Mouse (Mus musculus) thymus, postnatal 25 days (tissue): ENCODE results near the gene Mcat.
A peak's percentile ranks its signal among the peaks of the same experiment; 100 is the strongest.

Experiments
- DNase-seq: peaks from one replicate; pipeline ENCODE4 v3.0.0; 2022

Mcat gene

DNA sequence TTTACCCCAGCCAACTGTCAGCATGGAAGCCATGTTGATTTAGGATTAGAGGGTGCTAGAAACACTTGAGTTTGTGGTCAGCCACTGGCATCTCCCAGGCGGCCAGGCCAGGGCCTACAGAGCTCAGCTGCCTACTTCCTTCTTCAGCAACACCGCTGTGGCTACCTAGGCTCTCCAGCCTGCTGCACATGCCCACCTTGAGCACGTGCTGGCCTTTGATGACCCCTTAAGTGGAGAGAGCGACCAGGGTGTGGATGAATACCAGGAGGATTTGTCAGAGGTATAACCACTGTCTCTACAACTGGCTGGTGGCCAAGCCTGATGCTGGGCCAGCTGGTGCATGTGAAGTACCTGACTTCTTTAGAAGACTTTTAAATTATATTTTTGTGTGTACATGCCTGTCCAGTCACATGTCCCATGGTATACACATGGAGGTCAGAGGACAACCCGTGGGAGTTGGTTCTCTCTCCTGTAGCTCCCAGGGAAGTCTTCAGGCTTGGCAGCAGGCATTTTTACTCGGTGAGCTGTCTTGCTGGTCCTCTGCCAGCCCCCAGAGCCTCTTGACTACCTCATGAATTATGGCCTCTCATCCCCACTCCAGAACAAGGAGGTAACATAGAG lies 11.3 kb upstream of the Mcat start:
- DNase-seq, result no peak

DNA sequence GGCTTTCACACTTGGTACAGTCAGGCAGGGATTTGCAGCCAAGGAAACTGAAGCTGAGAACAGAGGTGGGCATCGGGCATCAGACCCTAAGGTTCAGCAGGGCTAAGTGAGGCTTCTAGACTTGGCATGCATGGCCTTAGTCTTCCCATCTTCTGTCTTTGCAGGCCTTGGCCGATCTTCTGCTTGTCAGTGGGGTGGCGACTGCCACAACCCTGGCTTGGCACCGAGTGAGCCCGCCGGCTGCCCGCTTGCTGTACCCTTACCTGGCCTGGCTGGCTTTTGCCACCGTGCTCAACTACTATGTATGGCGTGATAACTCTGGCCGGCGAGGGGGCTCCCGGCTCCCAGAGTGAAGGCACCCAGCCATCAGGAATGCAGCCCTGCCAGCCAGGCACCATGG lies 10.0 kb upstream of the Mcat start:
- DNase-seq, result no peak

DNA sequence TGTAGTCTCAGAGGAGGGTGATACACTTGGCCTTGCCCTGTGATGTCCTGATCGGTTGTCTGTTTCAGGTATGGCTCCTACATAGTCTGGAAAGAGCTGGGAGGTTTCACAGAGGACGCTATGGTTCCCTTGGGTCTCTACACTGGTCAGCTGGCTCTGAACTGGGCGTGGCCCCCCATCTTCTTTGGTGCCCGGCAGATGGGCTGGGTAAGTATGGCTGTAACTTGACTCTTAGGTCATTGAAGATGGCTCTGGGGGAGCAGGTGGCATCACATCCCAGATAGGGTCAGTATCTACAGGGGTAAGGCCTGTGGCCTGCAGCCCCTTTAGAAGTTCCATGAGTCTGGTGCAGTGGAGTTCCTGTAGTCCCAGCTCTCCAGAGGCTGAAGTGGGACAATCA lies 8.5 kb upstream of the Mcat start:
- DNase-seq, result no peak

DNA sequence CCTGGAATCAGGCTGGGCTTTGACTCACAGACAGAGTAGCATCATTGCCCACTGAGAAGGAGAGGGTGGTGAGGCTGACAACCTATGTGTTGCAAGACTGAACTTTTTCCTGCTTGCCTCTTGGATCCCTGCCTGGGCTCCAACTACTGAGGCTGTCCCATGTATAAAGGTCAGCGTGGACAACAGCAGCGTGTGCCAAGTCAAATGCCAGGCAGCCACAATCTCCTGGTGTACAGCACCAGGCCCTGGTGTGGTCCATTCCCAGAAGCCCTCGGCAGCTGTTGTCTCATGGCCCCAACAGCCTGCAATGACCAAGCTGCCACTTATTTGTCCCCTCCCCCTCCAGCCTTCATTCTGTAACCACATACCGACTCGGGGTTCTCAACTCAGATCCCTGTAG lies 8.0 kb upstream of the Mcat start:
- no peak for DNase-seq

DNA sequence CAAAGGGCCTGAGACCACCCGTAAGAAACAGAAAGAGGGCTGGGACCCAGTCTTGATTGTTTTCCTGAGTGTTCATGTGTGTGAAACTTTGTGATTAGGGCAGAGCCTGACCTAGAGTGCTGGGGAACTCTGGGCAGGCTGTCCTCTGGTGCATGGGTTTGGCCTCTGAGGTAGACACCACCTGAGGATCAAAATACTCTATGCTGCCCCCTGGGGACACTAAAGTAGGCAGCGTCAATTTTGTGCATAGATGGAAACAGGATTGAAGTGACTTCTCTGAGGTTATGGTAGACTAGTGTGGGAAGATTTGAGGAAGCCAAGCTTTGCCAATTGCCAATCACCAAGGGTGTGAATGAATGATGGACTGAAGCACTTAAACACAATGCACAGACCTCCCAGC lies 7.1 kb upstream of the Mcat start:
- DNase-seq, result peak; percentile 33

DNA sequence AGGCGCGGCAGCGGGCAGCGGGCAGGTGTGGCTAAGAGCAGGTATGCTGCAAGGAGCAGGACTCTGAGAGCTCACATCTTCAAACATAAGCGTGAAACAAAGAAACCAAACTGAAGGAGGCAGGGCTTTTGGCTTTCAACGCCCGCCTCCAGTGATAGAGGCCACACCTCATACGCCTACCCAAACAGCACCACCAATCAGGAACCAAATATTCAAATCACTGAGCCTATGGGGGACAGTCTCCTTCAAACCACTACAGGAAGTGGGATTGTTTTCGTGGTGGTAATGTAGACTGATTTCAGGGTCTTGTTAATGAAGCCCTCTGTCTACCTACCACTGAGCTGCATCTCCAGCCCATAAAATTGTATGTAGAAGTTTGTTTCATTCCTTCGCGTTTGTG lies 6.1 kb upstream of the Mcat start:
- DNase-seq, result no peak

DNA sequence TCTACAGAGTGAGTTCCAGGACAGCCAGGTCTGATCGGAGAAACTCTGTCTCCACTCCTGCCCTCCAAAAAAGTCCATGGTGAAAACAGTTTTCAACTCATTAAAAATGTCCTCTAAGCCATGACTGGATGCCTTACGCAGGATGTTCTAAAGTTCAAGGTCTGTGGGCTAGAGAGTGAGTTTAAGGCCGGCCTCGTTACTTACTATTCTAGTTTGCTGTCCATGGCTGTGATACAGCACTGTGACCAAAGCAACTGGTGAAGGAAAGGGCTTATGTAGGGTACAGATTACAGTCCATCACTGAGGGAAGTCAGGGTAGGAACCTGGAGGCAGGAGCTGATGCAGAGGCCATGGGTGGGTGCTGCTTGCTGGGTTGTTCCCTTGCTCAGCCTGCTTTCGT lies 5.0 kb upstream of the Mcat start:
- DNase-seq, result no peak

DNA sequence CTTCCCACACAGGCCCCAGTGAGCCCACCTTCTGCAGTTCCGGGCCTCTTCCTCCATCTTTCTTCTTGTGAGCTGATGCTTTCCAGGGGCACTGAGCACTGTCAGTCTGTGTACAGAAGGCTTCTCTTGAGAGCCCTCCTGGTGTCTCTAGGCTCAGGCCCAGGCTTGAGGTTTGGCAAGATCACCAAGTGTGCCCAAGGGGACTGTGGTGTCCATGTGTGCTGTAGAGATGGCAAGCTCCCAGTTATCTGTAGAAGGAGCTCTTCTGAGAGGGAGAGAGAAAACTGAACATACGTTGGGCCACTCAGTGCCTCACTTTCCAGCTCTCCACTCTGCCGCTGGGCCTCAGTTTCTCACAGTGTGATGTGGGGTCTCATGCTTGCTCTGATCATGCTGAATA lies 4.1 kb upstream of the Mcat start:
- DNase-seq, result no peak

DNA sequence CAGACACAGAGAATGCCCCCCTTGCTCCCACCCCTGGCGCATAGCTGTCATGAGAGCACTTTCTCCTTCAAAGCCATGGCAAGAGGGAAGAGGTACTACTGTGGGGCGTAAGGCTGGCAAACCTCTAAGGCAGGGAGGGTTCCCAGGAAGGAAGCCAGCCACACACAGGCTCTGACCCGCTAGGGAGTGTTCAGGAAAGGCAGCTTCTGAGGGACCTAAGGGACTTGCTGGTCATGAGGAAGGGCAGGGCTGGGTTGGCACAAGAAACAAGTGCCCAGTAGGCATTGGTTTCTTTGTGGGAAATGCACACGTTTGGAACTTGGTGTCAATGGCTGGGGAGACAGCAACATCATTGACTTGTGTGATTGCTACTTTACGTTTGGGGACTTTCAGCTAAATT lies 2.4 kb upstream of the Mcat start:
- no peak for DNase-seq

DNA sequence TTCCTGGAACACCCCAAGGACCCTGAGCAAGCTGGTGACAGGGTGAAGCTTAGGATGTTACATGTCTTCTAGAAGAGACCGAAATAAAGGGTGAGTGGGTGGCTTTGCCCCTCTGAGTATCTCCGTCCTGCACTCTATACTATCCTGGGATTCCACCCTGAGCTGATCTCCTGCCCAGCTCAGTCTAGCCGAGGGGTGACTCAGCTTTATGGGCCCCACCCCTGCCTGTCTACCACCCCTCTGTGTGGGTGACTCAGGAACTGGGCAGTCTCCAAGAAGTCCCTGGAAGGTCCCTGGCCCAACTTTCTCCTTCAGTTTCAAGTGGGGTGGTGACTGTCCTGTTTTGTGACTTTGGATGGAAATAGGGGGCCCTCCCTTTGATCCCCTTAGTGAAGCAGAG lies 1.8 kb upstream of the Mcat start:
- DNase-seq, result no peak

DNA sequence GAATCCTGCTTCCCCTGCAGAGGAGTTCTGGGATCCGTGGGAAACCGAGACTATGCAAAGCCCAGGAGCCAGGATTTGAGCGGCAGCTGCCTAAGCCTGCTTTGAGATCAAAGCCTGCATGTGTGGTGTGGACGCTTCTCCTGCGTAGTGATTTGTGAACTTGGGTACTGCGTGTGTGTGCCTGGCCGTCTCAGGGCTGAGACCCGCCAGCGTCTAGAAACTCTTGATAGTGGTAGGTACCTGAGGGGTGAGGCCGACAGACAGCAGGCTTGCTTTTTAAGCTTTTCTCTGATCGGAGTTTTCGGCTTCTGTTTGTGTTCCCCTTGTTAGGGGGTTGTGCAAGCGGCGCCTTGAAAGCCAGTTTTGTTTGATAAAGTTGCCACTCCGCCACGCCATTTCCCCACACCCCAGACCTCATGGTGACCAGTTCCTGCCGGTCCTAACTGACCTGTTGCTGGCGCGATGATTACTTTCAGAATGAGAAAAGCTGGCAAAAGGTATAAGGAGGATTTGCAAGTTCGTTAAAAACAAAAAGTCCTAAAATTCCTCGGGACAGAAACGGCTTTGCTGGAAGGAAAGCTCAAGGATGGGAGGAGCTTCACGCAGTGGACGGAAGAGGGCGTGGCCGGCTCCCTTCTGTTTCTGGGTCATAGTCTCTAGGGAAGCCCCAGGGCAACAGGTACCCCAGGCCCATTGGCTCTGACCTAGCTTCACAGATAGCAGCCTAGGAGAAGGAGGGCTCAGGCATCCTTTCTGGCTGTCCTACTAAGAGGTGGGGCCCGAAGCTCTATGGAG lies 467 bp upstream of the Mcat start:
- DNase-seq, result peak; percentile 50

DNA sequence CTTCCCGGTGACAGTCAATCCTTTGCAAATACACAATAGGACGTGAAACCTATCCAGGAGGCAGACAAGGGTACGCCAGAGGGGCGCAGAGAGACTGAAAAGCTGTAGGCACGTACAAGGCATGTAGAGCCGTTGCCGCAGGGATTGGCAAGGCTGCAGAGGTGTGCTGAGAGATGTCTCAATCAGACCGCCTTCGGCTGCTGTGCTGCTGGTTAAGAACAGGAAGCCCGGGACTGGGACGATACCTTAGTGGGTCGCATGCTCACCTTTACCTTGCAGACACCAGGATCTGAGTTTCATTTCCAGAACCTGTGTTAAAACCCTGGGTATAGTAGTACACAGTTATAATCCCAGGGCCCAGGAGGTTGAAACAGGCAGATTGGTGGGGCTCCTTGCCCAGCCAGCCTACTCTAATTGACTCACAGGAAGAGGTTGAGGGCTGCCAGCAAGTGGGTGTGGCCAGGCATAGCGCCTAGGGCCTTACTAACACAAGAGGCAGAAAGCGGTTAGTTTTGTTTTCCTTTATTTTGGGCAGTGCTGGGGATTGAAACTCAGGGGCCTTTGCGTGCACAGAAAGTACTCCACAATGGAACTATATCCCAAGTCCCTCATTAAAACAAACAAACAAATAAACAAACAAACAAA lies 839 bp downstream of the Mcat start:
- peak; percentile 86 for DNase-seq

DNA sequence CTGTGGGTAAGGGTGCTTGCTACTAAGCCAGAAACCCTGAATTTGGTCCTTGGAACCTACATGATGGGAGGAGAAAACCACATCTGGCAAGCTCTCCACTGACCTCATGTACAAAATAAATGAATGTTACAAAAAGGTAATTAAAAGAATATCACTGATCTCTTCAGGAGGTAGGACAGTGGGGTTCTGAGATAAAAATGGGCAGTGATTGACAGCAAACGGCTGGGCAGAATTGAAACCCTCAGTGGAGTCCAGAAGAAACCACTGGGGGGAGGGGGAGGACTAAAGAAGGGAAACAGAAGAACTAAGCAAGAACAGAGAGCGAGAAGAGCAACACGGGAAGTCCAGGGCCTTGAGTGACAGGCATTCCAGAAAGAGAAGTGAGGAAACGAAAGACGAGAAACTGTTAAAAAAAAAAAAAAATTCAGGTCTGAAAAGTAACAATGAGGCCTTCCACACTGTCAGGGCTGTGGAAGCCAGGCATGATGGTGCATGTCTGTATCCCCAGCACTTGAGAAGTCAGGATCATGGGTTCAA lies 2.6 kb downstream of the Mcat start:
- no peak for DNase-seq

DNA sequence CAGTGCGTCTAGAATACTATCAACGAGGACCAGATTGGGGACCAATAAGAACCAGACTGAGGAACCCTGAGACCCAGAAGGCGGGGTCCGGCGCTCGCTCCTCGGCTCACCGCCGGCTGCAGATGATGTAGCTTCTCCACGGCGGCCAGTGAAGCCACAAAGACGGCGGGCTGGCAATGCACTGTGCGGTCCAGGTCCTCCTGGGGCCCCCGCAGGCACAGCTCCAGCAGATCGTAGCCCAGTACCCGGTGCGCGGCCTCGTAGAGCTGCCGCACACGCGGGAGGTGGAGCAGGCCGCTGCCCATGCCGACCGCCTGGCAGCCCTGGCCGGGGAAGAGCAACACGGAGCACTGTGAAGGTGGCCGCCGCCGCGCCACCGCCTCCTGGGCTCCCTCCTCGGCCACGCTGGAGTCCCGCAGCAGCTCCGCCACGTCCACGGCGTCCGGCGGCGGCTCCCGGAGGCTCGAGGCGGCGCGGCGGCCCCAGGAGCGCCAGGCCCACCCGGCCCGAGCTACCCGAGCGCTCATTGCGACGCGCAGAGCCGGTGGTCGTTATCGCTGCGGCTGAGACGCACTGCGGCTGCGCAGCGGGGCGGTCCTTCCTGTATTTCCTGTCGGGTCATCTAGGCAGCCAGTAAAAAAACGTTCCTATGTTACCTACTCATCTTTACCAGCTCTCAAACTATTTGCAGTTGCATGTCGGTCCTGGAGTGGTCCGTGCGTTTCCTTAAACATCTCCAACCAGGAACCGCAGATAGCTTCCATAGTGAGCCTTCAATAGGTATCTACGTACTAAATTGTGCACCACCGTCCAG lies 8.2 kb downstream of the Mcat start:
- DNase-seq, result peak; percentile 91

DNA sequence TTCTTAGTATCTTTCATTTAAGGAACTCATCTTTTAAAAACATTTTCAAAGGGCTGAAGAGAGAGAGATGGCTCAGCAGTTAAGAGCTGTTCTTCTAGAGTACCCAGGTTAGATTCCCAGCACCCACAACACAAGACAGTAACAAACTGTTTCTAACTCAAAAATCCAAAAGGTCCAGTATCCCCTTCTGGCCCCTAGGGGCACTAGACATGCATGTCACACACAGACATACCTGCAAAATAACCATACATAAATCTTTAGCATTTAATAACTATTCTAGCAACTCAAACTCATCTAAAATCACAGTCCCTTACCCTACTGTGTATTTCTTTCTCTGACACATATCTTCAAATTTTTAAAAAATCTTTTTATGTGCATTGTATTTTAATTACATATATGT lies 9.8 kb downstream of the Mcat start:
- no peak for DNase-seq

DNA sequence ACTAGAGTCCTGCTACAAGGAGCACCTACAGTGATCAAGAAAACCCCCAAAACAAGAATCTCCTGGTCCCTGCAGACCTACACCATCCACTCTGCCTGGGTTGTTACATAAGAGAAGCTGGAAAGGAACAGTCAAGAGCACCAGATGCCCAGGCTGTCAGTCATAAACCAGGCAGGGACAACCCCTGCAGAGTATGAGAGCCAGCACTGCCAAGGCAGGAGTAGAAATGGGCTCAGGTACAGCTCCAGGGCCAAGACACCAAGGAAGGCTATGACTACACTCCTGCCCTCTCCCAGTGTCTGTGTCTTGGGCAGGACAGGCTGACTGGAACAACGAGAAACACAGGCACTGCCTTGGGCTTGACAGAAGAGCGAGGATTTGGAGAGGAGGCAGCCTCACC lies 13.4 kb downstream of the Mcat start:
- no peak for DNase-seq

DNA sequence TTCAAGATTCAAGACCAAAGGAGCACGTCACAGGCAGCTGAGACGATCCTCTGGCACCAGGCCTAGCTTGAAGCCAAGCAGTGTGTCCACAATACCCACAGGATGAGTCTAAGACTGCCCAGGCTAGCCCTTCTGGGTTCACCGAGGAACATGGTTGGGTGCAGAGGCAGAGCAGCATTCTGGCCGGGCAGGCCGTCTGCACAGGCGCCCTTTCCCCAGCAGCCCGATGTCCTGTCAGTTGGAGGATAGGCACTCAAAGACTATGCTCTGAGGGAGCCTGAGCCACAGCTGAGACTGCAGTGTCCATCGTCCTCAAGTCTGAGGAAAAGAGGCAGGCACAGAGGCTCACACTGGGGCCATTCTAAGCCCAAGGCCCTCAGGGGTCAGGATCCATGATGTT lies 16.4 kb downstream of the Mcat start:
- no peak for DNase-seq

DNA sequence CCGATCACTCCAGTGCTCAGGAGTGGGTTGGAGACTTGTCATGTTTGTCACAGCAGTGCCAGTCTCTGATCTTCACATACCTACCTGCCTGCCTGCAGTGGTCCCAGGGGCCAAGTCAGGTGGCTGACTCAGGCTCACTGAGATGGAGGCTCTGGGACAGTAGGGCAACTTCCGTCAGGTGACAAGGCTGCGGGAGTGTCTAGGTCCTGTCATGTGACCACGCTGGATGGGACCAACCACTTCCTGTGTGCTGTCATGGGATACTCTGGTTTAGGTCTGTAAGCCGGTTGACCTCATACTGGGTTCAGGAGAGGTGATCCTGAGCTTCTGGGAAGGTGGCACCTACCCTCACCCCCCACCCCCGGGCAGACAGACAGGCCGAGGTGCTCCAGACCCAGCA lies 17.6 kb downstream of the Mcat start:
- no peak for DNase-seq

DNA sequence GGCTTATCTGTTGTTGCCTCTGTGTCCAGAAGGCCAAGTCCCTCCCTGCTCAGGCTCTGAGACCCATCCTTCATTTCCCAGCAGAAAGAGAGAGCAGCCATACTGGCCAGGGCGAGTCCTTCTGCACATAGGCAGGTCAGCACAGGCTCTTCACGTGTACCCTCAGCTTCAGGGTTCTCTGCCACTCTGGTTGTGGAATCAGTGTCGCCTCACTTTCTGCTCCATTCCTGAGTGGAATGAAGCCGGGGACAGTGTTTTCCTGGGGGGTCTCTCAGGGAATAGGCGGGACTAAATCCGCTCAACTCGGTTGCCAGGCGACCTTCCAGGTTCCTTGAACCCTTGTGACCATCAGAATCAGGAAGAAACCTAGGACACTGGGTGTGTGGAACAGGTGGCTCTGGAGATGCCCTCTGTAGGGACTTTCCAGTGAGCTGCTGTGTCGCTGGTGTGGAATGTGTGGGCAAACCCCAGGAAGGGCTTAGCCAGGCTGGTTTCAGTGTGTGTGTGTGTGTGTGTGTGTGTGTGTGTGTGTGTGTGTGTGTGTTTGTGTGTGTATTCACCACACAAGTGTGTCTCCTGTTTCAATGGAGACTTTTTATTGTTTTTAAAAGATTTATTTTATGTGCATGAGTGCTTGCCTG lies 21.8 kb downstream of the Mcat start:
- DNase-seq, result no peak

DNA sequence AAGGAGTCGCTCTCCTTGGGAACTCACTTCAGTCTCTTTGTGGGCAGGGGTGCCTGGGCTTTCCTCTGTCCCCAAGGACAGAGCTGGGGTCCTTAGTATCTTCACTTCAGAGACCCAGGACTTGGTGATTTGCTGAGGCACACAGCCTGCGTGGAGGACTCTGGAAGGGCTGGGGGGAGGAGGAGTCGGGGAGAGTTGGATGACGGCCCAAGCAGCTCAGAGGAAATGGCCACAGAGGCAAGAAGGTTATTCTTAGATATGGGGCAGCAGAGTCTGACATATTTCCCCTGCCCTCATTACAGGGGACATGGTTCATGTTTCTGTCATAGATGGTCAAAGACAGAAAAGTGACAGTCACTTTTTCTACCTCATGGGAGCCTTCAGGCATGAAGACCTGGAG lies 23.7 kb downstream of the Mcat start:
- no peak for DNase-seq

DNA sequence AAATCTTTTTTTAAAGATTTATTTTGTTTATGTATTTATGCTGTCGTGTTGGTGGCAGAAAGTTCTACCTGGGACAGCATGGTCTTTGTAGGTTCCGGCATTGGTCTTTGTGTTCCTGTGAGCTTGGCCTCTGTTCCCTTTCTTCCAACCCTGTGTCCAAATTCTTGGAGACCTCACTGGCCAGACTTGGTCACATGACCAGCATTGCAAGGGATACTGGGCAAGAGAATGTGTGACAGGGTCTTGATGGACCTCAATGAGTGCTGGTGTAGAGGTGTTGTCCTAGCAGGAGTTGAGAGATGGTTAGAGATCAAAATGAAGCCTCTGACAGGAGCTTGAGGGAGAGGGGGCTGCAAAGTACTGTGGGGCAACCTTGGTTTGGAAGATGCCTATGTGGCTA lies 24.7 kb downstream of the Mcat start:
- DNase-seq, result no peak

DNA sequence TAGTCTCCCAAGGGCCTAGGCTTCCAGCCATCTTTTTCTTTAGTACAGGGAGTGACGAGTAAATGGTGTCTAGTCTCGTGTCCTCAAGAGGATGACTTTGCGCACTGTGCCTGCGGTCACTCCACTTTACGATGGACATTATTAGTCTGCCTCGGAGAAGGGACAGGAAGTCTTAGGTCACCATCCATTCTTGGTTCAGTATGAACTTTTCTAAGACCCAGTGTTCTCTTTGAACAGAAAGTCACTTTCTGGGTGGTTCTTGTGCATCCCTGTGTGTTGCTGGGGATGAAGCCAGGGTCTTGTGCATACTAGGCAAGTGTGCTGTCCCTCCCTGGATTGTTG lies 27.7 kb downstream of the Mcat start:
- no peak for DNase-seq
